Mouse (Mus musculus) E14TG2a.4 (cell line): ENCODE results near the gene Tmem89.
A peak's percentile ranks its signal among the peaks of the same experiment; 100 is the strongest.

Experiments used
- H3K27me3 ChIP-seq: 2 replicates; pipeline ENCODE4 v1.6.1; 2014; ENCODE audit warnings: low read length, control low read depth; ENCODE audit not compliant: insufficient read depth
- H3K36me3 ChIP-seq: 2 replicates; pipeline ENCODE4 v1.6.1; 2014; ENCODE audit warnings: low read length, control low read depth; ENCODE audit not compliant: insufficient read depth
- H3K4me1 ChIP-seq: replicated peaks from 2 replicates; pipeline ENCODE4 v1.6.1; 2014; ENCODE audit warnings: low read depth, low read length, control low read depth
- H3K4me3 ChIP-seq: replicated peaks from 2 replicates; pipeline ENCODE4 v1.5.1; 2014; ENCODE audit warnings: mild to moderate bottlenecking, low read length
- H3K9me3 ChIP-seq: 2 replicates; pipeline ENCODE4 v1.6.1; 2014; ENCODE audit warnings: low read length, control low read depth
- CTCF ChIP-seq: conservative IDR thresholded peaks from 2 replicates; pipeline ENCODE4 v1.5.1; 2014; ENCODE audit warnings: low read length
- NANOG ChIP-seq: IDR thresholded peaks from 2 replicates; pipeline ENCODE4 v1.6.1; 2014; ENCODE audit warnings: borderline replicate concordance, low read length, mixed read lengths
- POU5F1 ChIP-seq: IDR thresholded peaks from 2 replicates; pipeline ENCODE4 v1.6.1; 2014; ENCODE audit warnings: low read length, borderline replicate concordance

Gene Tmem89

GRCm38 (mm10) chr9:108914491-108914890, at the start of gene Tmem89:
Gene Tmem89, plus strand, starts transcription at chr9:108914619.
- no peaks in the 10 kb centered on the region for H3K9me3 ChIP-seq
- H3K4me1 ChIP-seq, result no peaks in the 10 kb centered on the region
- H3K27me3 ChIP-seq, result no peaks in the 10 kb centered on the region; the same call in 1 of the 2 replicates
- no peak for TF ChIP-seq CTCF
- H3K4me3 ChIP-seq, result no peak within 1 kb of the TSS
- no peaks in the 10 kb centered on the region for H3K36me3 ChIP-seq

- H3K36me3 ChIP-seq, result no peaks in the 10 kb centered on the region
- no peaks in the 10 kb centered on the region for H3K4me1 ChIP-seq
- H3K4me3 ChIP-seq, result no peak overlapping the region
- no peaks in the 10 kb centered on the region for H3K27me3 ChIP-seq
- no peaks in the 10 kb centered on the region for H3K9me3 ChIP-seq
- TF ChIP-seq NANOG, result no peak
- no peak for TF ChIP-seq CTCF
- no peak for TF ChIP-seq POU5F1
Measured at GRCm38 (mm10) chr9:108912308-108912707, 2.1 kb upstream of the Tmem89 start.

DNA sequence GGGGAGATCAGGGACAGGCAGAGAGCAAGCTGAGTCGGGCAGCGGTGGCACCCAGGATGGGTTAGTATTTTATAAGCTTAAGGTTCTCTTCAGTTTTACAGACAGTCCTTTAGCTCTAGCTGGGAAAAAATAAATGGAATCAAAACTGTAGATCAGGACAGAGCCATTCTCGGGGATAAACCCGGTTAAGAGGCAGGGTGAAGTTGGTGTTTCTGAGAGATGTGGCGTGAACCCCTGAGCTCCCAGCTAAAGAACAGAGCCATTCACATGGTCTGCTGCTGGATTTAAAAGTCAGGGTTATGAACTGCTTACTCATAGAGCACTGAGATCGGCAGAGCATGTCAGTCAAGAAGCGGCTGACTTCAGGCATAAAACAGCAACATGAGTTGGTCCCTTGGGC, 1.3 kb upstream of the Tmem89 start:
- Histone ChIP-seq H3K27me3 (no peaks in the 10 kb centered on the region; the same call in 1 of the 2 replicates), H3K4me3 (no peak overlapping the region), H3K9me3 (no peaks in the 10 kb centered on the region), H3K4me1 (no peaks in the 10 kb centered on the region), H3K36me3 (no peaks in the 10 kb centered on the region)
- no peak for TF ChIP-seq NANOG
- TF ChIP-seq CTCF, result no peak
- TF ChIP-seq POU5F1, result no peak

DNA sequence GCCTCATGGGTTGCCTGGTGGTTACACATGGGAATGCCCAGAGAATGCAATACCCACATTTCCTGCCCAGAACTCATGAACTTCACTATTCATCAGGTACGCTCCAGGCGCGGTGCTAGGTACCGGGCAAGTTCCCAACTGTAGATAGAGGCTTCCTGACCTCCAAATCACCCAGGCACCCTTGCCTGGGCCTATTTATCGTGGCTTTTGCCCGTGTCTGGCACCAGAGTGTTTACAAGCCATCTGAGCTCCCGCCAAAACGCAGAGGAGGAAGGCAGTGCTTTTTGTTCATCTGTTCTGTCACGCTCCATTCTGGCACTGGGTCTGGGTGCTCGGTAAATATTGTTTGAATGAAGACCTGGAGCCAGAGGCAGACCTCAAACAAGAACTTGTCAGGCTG, 798 bp upstream of the Tmem89 start:
- H3K4me3 ChIP-seq, result no peak overlapping the region
- no peaks in the 10 kb centered on the region for H3K36me3 ChIP-seq
- no peaks in the 10 kb centered on the region for H3K9me3 ChIP-seq
- H3K27me3 ChIP-seq, result no peaks in the 10 kb centered on the region; the same call in 1 of the 2 replicates
- H3K4me1 ChIP-seq, result no peaks in the 10 kb centered on the region
- TF ChIP-seq CTCF (no peak), POU5F1 (no peak), NANOG (no peak)

GRCm38 (mm10) chr9:108925897-108926296, 11.5 kb downstream of the Tmem89 start:
- no peak overlapping the region for H3K4me3 ChIP-seq
- no peaks in the 10 kb centered on the region for H3K9me3 ChIP-seq
- 0 out of 2 replicates have a peak, but pooled peaks cover 1% of the 10 kb centered on the region for H3K27me3 ChIP-seq
- no peaks in the 10 kb centered on the region for H3K36me3 ChIP-seq
- no peak for TF ChIP-seq POU5F1
- no peak for TF ChIP-seq CTCF
- TF ChIP-seq NANOG, result no peak
- peaks cover 24% of the 10 kb centered on the region for H3K4me1 ChIP-seq

DNA sequence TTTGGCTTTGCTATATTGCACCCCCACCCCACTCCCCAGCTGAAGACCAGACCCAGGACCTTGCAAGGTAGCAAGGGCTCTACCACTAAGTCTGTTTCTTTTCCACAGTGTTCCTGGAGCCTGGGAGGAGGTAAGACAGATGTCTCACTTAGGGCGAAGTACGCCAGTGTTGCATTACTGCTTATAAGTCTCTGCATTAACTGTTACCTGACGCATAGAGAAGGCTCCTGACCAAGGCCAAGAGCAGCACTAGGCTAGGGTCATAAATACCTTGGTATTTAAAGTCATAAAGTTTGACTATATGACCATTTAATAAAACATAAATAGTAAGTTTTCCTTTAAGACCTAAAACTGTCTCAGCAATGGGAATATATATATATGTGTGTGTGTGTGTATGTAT, 14.0 kb downstream of the Tmem89 start:
- no peaks in the 10 kb centered on the region for H3K36me3 ChIP-seq
- TF ChIP-seq CTCF (no peak), NANOG (no peak), POU5F1 (no peak)
- peaks cover 22% of the 10 kb centered on the region for H3K4me1 ChIP-seq
- H3K4me3 ChIP-seq, result no peak overlapping the region
- no peaks in the 10 kb centered on the region for H3K9me3 ChIP-seq
- H3K27me3 ChIP-seq, result no peaks in the 10 kb centered on the region

GRCm38 (mm10) chr9:108935991-108936390, 21.6 kb downstream of the Tmem89 start:
- no peaks in the 10 kb centered on the region for H3K27me3 ChIP-seq
- peaks cover 25% of the 10 kb centered on the region for H3K4me1 ChIP-seq
- H3K36me3 ChIP-seq, result peaks cover 31% of the 10 kb centered on the region
- H3K9me3 ChIP-seq, result no peaks in the 10 kb centered on the region
- H3K4me3 ChIP-seq, result peak overlapping the region; percentile 98; the same call in 1 of the 2 replicates
- TF ChIP-seq POU5F1 (no peak), CTCF (no peak), NANOG (no peak)

GRCm38 (mm10) chr9:108936418-108937364, 22.3 kb downstream of the Tmem89 start, which contains the start of gene Uqcrc1:
Gene Uqcrc1, plus strand, starts transcription at chr9:108936633.
- no peak for TF ChIP-seq POU5F1
- TF ChIP-seq CTCF, result peak; percentile 56
- no peak for TF ChIP-seq NANOG
- peak within 1 kb of the TSS; percentile 98 for H3K4me3 ChIP-seq
- peaks cover 38% of the 10 kb centered on the region for H3K36me3 ChIP-seq
- no peaks in the 10 kb centered on the region for H3K27me3 ChIP-seq
- H3K4me1 ChIP-seq, result peaks cover 23% of the 10 kb centered on the region
- no peaks in the 10 kb centered on the region for H3K9me3 ChIP-seq

GRCm38 (mm10) chr9:108945111-108945510, 30.7 kb downstream of the Tmem89 start:
- TF ChIP-seq NANOG (no peak), CTCF (no peak), POU5F1 (no peak)
- H3K4me3 ChIP-seq, result no peak overlapping the region
- H3K9me3 ChIP-seq, result no peaks in the 10 kb centered on the region
- peaks cover 52% of the 10 kb centered on the region for H3K4me1 ChIP-seq
- H3K36me3 ChIP-seq, result peaks cover 97% of the 10 kb centered on the region
- H3K27me3 ChIP-seq, result no peaks in the 10 kb centered on the region
